Mouse (Mus musculus): ENCODE measurements around the gene Agtpbp1.

DNA sequence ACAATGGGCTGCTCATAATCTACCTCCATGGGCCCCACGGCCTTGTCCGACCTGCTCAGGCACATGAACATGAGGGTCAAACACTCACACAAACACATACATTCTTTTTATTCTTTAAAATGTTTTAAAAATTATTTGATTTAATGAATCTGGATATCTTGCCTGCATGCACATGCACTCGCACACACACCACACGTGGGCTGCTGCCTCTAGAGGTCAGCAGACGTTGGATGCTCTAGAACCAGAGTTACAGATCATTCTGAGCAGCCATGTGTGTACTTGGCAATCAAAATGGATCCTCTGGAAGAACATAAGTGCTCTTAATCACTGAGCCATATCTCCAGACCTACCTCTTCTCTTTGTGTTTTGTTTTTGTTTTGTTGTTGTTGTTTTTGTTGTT, 112.8 kb downstream of the Agtpbp1 start:
- no peak for TF ChIP-seq POLR2A (IDR thresholded peaks at IDR 0.05; ENCODE audit: control insufficient read depth, low read depth, low read length)
- TF ChIP-seq CTCF (IDR thresholded peaks at IDR 0.05; ENCODE audit: control insufficient read depth, insufficient read depth, insufficient replicate concordance, low read depth, low read length), result no peak
